Comparison of ENCODE assay signal across 10 mouse cellular contexts in the genomic region with DNA sequence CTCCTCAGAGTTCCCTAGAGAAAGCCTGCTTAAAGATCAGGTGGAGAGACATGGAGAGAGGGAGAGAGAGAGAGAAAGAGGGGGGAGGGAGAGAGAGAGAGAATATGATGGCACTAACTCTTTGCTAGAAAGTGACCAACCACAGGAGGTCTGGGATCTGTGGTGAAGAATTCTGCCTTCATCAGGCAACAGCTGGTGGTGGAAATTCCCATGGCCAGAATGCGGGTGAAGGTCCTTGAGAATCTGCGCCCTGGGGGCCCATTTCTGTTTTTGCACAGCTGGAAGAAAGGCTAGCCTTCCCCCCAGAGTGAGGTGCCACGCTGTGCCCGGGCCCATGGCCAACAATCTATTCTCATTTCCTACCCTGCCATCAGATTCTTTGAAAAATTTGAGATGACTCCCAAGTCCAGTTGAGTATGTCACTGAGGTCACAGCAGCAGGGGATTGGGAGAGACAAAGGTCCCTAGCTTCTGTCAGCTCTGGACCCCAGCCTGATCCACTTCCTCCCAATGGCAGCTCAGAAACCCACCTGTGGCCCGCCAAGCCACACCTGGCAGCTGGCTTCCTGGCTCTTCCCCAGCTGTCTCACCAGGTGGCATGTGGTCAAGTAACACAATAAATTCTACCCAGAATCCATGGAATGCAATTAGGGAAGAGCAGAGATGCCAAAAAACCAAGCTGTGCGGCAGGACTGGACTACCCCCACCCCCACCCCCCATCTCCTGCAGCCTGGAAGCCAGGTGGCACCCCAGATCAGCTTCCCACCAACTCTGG. TPM values are rescaled to one million over a fixed set of nuclear protein-coding genes. Genes with fewer than 3 reads are reported as not detected.
DNase-seq lines count a peak whose midpoint lies in the region; ATAC-seq and TF ChIP-seq lines count a peak whose summit lies in the region.
"Had no signal": no experiment of that assay in that cellular context is flagged by ENCODE, and none has a peak within 500 bp of the region (broad histone marks: within the 10 kb centered on the region; RNA-seq: fewer than 3 reads in every experiment).

No protein-coding gene starts in this region.

- H3K4me1 ChIP-seq in kidney, adult 2 months (ENCODE audit: control insufficient read depth, insufficient read depth, low read length): peaks cover 45% of the 10 kb centered on the region
- peaks cover 35% of the 10 kb centered on the region for H3K4me1 ChIP-seq in embryonic facial prominence, embryonic 15.5 days

- no peaks in the 10 kb centered on the region for H3K36me3 ChIP-seq in kidney, adult 2 months (ENCODE audit: control insufficient read depth, insufficient read depth, low read length)
- H3K36me3 ChIP-seq in embryonic facial prominence, embryonic 15.5 days: no peaks in the 10 kb centered on the region

- no peaks in the 10 kb centered on the region for H3K27me3 ChIP-seq in kidney, adult 2 months (replicated peaks; ENCODE audit: control insufficient read depth, insufficient read depth, low read length)
- H3K27me3 ChIP-seq in embryonic facial prominence, embryonic 15.5 days: no peaks in the 10 kb centered on the region
- H3K27me3 ChIP-seq: Patski had no signal

- no peak overlapping the region for H3K4me3 ChIP-seq in kidney, adult 2 months (ENCODE audit: insufficient read depth, low read depth, low read length)
- H3K4me3 ChIP-seq in embryonic facial prominence, embryonic 15.5 days (replicated peaks): no peak overlapping the region

- H3K9ac ChIP-seq in embryonic facial prominence, embryonic 15.5 days: no peak overlapping the region
- H3K9ac ChIP-seq: lung, embryonic 14.5 days had no signal

- DNase-seq in kidney, adult 2 months: peak; percentile 50
- DNase-seq in kidney, adult 9 months: no peak
- DNase-seq in A20 (ENCODE audit: low read depth, low spot score) (peak; percentile 10), R1 (ENCODE audit: low read depth, low spot score) (peak; percentile 69)
- no peak for DNase-seq in gastrocnemius, postnatal 10 days
- no peak for DNase-seq in gastrocnemius, postnatal 14 days
- DNase-seq in adrenal gland, postnatal 14 days: no peak

- no peak for TF ChIP-seq POLR2A in kidney, adult 2 months (IDR thresholded peaks at IDR 0.05; ENCODE audit: low read depth, low read length)

- H3K9me3 ChIP-seq in embryonic facial prominence, embryonic 15.5 days (replicated peaks): no peaks in the 10 kb centered on the region

- H3K4me2 ChIP-seq in embryonic facial prominence, embryonic 15.5 days (replicated peaks): no peak overlapping the region
- H3K4me2 ChIP-seq: lung, embryonic 14.5 days had no signal

- TF ChIP-seq CTCF in kidney, adult 2 months (conservative IDR thresholded peaks at IDR 0.05; ENCODE audit: insufficient read depth, insufficient read length, low read depth, low read length): no peak

- no peak for ATAC-seq in embryonic facial prominence, embryonic 15.5 days (ENCODE audit: insufficient number of reproducible peaks, low FRiP score, low TSS enrichment, low read depth)

- no peak overlapping the region; the same call in 1 of the 2 replicates for H3K27ac ChIP-seq in kidney, adult 2 months (ENCODE audit: insufficient read depth, low read depth, low read length)
- peak overlapping the region; percentile 24 for H3K27ac ChIP-seq in embryonic facial prominence, embryonic 15.5 days (replicated peaks)

- WGBS in kidney, adult 2 months: 55% methylated on average over 6 of the region's 6 CpGs
- 67% methylated on average over 6 of the region's 6 CpGs for WGBS in embryonic facial prominence, embryonic 15.5 days

- intact Hi-C loops in gastrocnemius, postnatal 14 days (cut with DNase I; ENCODE audit: low total_unique reads): loop anchor here (2.0 to 5.0 kb wide), 2 partner anchors 48 to 123 kb away; no protein-coding TSS in a partner anchor

RNA-seq across cellular contexts. Expression of gene Col18a1, which starts 36.5 kb away (rescaled TPM):
- polyA plus RNA-seq in kidney, adult 2 months (2012; rRNA removed): 114 and 138 TPM in 2 replicates
- 85.6 and 86.5 TPM in 2 replicates for polyA plus RNA-seq in embryonic facial prominence, embryonic 15.5 days (2015; fragmentation: Nextera tagmentation; extraction: Ambion mirVana)
- total RNA-seq in gastrocnemius, postnatal 10 days (2021): 10 to 100 TPM; 34.6 to 45.0 TPM
- total RNA-seq in gastrocnemius, postnatal 14 days (2021): 10 to 100 TPM; 20.2 to 24.5 TPM
- 42.3 and 103 TPM in 2 replicates for total RNA-seq in adrenal gland, postnatal 14 days (2021)

Comparison
In these comparisons a context has a peak if more than half of its experiments do, and no peak if none do; other contexts are left out.
1. DNase-seq: peak in kidney, adult 2 months (single experiment), A20 (single experiment) and R1 (single experiment); none in kidney, adult 9 months (single experiment), gastrocnemius, postnatal 10 days (single experiment), gastrocnemius, postnatal 14 days (single experiment) and adrenal gland, postnatal 14 days (single experiment).